Mouse (Mus musculus): ENCODE measurements around the gene Ormdl2.

DNA sequence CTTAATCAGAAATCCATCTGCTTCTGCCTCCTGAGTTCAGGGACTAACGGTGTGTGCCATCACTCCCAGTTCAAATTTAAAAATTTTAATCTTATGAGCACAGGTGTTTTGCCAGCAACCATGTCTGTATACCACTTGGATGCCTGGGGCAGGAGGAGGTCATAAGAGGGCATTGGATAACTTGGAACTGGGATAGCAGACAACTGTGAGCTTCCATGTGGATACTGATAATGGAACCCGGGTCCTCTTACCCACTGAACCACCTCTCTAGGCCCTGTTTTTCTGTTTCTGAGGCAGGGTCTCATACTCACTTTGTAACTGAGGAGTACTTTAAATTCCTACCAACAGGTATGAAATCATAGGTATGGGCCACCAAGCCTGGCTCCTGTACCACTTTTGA lies 43.0 kb downstream of the Ormdl2 start:
- TF ChIP-seq CTCF (IDR thresholded peaks at IDR 0.05; ENCODE audit: insufficient read depth, low read length) (no peak), POLR2A (IDR thresholded peaks at IDR 0.05; ENCODE audit: borderline replicate concordance, extremely low read depth, low read depth, low read length) (no peak)

Data from lung, adult 2 months (tissue).